Mouse (Mus musculus): ENCODE data around the gene Pkm.

GRCm38 (mm10) chr9:59661298-59661975 lies 5.3 kb downstream of the Pkm start:
- TF ChIP-seq POLR2A (IDR thresholded peaks at IDR 0.05; ENCODE audit: low read depth, low read length) (no peak), CTCF (IDR thresholded peaks at IDR 0.05; ENCODE audit: extremely low read depth, insufficient read depth, insufficient read length, insufficient replicate concordance) (no peak)
